ENCODE assay signal across 10 mouse cellular contexts in genomic region chr12:54164724-54165050, GRCm38 (mm10). TPM values are rescaled to one million over a fixed set of nuclear protein-coding genes. Genes with fewer than 3 reads are reported as not detected.
A peak's percentile ranks its signal among the peaks of the same experiment; 100 is the strongest.
DNase-seq lines count a peak whose midpoint lies in the region; ATAC-seq and TF ChIP-seq lines count a peak whose summit lies in the region.
"Had no signal": no experiment of that assay in that cellular context is flagged by ENCODE, and none has a peak within 500 bp of the region (broad histone marks: within the 10 kb centered on the region; RNA-seq: fewer than 3 reads in every experiment).

No protein-coding gene starts in this region.

- DNase-seq in embryo, embryonic 11 days: peak; percentile 25
- no peak for DNase-seq in embryo, embryonic 10 days (ENCODE audit: low spot score)
- DNase-seq in lung, adult 2 months: no peak
- peak; percentile 85 for DNase-seq in R1 (ENCODE audit: low read depth, low spot score)
- no peak for DNase-seq in urinary bladder, postnatal 4 days (ENCODE audit: low spot score in 2 of 2)
- no peak for DNase-seq in gastrocnemius, postnatal 4 days (ENCODE audit: low spot score in 2 of 2)
- DNase-seq: cerebellum, postnatal 14 days had no signal

- no peak for TF ChIP-seq POLR2A in lung, adult 2 months (IDR thresholded peaks at IDR 0.05; ENCODE audit: borderline replicate concordance, extremely low read depth, low read depth, low read length)

- 48% methylated on average over 6 of the region's 6 CpGs for WGBS in lung, embryonic 16.5 days
- WGBS in lung, adult 2 months: 52% methylated on average over 6 of the region's 6 CpGs

- peak overlapping the region; percentile 78 for H3K27ac ChIP-seq in lung, embryonic 16.5 days (ENCODE audit: low read length)
- H3K27ac ChIP-seq: neural tube, embryonic 13.5 days had no signal

- H3K9ac ChIP-seq in lung, embryonic 16.5 days (ENCODE audit: low read length): no peak overlapping the region
- H3K9ac ChIP-seq: neural tube, embryonic 13.5 days had no signal

- no peak overlapping the region for H3K4me3 ChIP-seq in lung, embryonic 16.5 days (ENCODE audit: low read length)
- no peak overlapping the region for H3K4me3 ChIP-seq in lung, adult 2 months (replicated peaks; ENCODE audit: extremely low read depth, low read depth, low read length)
- H3K4me3 ChIP-seq: neural tube, embryonic 13.5 days had no signal

- H3K9me3 ChIP-seq in lung, embryonic 16.5 days (ENCODE audit: control insufficient read depth, low read length): no peaks in the 10 kb centered on the region
- H3K9me3 ChIP-seq: neural tube, embryonic 13.5 days had no signal

- 0 out of 2 replicates have a peak overlapping the region, but pooled peaks have one; percentile 2 for H3K4me2 ChIP-seq in lung, embryonic 16.5 days (ENCODE audit: low read depth, low read length)
- H3K4me2 ChIP-seq: neural tube, embryonic 13.5 days had no signal

- no peaks in the 10 kb centered on the region for H3K36me3 ChIP-seq in lung, embryonic 16.5 days (ENCODE audit: control insufficient read depth, insufficient read depth, low read length)
- H3K36me3 ChIP-seq: neural tube, embryonic 13.5 days had no signal

- no peak for TF ChIP-seq CTCF in lung, adult 2 months (IDR thresholded peaks at IDR 0.05; ENCODE audit: insufficient read depth, low read length)

- peak; percentile 56 for ATAC-seq in lung, embryonic 16.5 days (ENCODE audit: low read depth)
- peak; percentile 75 for ATAC-seq in megakaryocyte progenitor cell, adult 5-6 weeks (replicated peaks; ENCODE audit: poor library complexity)

- H3K4me1 ChIP-seq in lung, embryonic 16.5 days (replicated peaks; ENCODE audit: control insufficient read depth, insufficient read depth, low read length): peaks cover 26% of the 10 kb centered on the region
- no peaks in the 10 kb centered on the region for H3K4me1 ChIP-seq in lung, adult 2 months (ENCODE audit: control insufficient read depth, insufficient read depth, low read length)

- no peaks in the 10 kb centered on the region for H3K27me3 ChIP-seq in lung, embryonic 16.5 days (ENCODE audit: control insufficient read depth, insufficient read depth, low read depth, low read length)

RNA-seq across cellular contexts. Expression of gene Egln3, which starts 39.0 kb away (rescaled TPM):
- polyA plus RNA-seq in lung, embryonic 16.5 days (2015; fragmentation: Nextera tagmentation; extraction: Ambion mirVana): 23.0 and 27.2 TPM in 2 replicates
- polyA plus RNA-seq in lung, adult 2 months (2012; rRNA removed): 1.9 and 9.2 TPM in 2 replicates
- 48.4 and 55.3 TPM in 2 replicates for total RNA-seq in megakaryocyte progenitor cell, adult 5-6 weeks (2015)
- 21.5 and 23.6 TPM in 2 replicates for total RNA-seq in megakaryocyte progenitor cell, adult 5-6 weeks (2017)
- total RNA-seq in gastrocnemius, postnatal 4 days (2021): 10 to 100 TPM; 22.0 to 22.9 TPM

Comparison
In these comparisons a context has a peak if more than half of its experiments do, and no peak if none do; other contexts are left out.
1. DNase-seq: peak in embryo, embryonic 11 days (single experiment) and R1 (single experiment); none in embryo, embryonic 10 days (single experiment), lung, adult 2 months (single experiment), urinary bladder, postnatal 4 days (0 of 2) and gastrocnemius, postnatal 4 days (0 of 2).